Mouse (Mus musculus) G1E-ER4 (cell line): Measurements from ENCODE around the gene Hivep3. TPM values are rescaled to one million over a fixed set of nuclear protein-coding genes. Genes with fewer than 3 reads are reported as not detected.

Experiments used
- GATA1 ChIP-seq: IDR thresholded peaks from one replicate; pipeline ENCODE4 v1.8.0; 2012; ENCODE audit warnings: low read length, inconsistent platforms
- polyA plus RNA-seq: library from polyadenylated mRNA; stranded (reverse); fragments of >175 nt; gene quantifications from 2 replicates; pipeline ENCODE4 v1.2.3, GENCODE M21; 2012

Hivep3 gene
- polyA plus RNA-seq, 1 experiment, result not detected

DNA sequence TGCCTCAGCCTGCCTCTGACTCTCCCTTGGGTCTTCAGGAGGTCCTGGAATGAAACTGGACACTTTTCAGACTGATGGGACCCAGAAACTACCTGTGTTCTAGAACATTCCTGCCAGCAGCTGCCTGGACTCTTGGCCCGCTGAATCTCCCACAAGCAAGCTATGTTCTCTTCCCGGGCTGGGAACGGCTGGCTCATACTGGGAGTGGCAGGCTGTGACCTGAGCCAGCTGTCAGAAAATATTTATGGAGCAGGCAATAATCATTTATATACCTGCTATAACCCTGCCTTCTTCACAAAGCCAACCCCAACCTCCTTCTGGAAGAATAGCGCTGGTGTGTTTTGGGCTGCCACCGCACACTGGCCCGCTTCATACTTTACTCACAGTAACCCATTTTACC lies 434.2 kb downstream of the Hivep3 start:
- TF ChIP-seq GATA1, result no peak

DNA sequence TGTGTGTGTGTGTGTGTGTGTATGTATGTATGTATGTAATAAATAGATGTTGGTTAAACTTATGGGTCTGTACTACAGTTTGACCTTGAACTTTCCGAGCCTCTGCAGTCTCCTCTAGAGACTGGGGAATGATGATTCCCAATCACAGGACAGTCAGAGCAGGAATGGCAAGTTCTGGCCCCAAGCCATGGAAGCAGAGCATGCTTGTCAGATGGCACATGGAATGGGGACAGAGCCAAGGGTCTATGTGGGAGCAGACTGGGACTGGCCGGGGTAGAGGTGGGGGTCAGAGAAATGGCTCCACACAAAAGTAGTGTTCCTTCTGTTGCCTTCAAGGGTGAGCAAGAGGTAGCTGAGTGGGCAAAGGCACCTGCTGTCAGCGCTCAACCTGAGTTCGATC lies 434.8 kb downstream of the Hivep3 start:
- no peak for TF ChIP-seq GATA1

DNA sequence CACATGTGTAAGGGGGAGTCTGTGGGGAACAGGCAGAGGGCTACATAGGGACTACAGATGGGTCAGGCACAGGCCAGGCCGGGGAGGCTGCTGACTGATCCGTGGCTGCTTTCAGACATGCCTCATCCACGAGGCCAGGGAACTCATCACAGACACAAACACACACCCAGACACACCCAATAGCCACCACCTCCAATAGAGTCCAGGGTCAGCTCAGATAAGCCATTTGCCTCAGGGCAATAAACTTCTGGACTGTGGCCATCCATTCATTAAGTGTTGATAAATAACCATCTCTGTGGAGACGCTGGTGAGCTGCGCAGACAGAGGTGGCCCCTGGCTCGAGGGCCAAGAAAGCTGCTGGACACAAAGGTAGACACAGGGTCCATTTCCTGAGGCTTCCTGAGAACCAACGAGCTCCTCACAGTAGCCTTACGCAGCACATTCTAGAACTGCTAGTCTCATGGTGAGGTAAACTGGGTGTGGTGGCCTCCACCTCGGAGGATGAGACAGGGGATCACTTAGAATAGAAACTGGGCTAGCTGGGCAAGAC lies 436.9 kb downstream of the Hivep3 start:
- TF ChIP-seq GATA1, result no peak

DNA sequence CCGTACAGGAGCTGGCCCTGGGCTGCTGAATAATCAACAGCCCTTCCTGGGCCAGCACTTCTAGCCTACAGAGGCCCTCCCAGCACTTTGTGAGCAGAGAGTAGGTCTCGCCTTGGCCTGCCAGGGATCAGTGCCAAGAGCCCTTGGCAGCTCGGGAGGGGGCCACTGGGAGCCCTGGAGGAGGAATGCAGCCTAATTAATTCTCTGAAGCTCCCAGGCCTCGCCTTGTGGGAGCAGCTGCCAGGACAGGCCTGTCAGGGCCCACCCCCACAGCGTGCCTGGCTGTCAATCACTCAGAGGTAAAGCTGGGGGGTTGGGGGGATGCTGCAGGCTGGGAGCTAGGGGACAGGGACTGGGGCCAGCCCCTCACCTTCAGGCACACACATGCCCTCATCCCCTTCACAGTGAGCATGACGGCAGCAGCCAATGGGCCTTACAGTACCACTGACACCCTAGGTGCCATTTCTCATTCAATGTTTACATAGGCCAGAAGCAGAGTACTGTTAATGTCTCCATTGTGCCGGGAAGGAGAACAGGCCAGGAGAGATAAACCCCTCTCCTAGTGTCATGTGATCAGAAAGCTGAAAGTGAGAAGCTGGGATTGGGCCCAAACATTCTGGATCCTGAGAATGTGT lies 438.6 kb downstream of the Hivep3 start:
- TF ChIP-seq GATA1, result no peak

DNA sequence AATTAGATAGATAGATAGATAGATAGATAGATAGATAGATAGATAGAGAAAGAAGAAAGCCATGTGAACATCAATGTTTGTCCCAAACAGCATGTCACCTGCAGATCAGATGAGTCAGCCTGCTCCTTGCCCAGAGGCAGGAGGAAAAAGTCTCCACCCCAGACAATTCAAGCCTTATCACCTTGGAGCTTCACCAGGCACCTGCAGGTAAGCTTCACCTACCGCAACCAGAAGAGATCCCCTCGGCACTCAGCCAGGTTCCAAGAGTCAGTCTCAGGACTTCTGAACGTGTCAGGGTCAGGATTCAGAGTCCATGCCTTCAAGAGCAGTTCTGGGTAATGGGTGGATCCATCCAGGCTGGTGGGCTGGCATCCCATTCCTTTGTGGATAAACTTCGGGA lies 445.5 kb downstream of the Hivep3 start:
- TF ChIP-seq GATA1, result no peak

DNA sequence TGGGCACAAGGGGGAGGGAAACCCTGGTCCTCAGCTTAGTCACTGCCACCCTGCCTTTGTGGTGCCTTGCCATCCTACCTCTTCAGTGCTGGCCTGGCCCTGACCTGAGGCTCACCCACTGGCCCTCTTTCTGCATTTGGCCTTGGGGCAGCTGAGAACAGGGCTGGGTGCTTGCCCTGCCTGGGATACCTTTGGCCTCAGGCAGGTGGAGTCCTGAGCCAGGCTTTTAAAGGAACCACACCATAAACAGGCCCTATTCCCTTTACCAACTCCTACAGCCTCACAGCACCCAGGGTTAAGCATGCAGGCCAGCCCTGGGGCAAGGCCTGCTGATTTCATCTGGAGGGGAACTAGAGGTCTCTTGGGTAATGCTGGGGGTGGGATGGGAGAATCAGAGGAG lies 447.0 kb downstream of the Hivep3 start:
- TF ChIP-seq GATA1, result no peak

DNA sequence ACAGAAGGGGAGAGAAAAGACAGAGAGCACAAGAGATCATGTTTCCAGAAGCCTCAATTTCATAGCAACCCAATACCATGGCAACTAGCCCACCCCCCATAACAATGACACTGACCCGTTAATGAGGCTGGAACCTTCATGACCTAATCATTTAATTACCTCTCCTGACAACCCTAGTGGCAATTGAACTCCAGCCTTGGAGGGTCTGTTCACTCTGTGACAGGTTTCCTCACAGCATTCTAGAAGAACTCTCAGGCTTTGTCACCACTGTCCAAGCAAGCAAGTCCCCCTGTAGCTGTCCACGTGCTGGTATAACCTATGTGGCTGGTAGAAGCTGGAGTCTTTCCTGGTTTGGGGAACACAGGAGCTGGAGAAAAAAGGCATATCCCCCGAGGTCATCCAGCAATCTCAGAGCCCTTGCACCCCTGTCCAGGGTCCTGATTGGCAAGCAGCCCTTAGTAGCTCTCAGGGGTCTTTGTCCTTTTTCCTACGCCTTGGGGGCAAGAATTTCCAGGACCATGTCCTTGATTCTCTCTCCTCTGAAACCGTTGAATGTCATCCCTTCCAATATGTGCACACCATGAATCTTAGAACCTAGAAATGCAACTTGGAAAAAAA lies 450.9 kb downstream of the Hivep3 start:
- TF ChIP-seq GATA1, result no peak

DNA sequence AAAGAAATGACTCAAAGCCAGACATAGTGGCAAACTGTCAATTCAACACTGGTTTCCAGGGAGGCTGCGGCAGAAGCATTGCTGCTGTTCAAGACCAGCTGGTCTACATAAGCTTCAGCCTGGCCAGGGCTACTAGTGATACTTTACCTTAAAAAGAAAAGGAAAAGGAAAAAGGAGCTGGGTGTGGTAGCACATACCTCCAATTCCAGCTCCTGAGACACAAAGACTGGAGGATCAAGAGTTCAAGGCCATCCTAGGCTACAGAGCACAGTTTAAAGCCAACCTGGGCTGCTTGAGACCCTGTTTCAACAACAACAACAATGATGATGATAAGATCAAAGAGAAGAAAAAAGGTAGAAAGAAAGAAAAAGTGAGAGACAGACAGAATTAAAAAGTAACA lies 452.9 kb downstream of the Hivep3 start:
- no peak for TF ChIP-seq GATA1

DNA sequence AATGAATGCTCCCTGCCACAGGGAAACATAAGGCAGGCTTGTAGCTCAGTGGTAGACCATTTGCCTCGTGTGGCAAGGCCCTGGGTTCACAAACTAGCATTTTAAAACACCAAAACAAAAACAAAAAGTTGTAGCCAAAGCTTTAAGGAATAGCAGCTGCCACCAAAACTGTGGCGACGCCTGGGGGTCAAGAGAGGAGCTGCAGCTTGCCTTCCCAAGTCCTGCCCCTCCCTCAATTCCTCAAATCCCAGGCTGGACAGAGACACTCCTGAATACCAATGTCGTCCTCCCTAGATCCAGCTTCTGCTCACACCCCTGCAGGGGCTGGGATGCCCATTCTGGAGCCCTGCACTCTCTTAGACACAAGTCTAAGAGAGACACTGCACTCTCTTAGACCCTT lies 453.4 kb downstream of the Hivep3 start:
- TF ChIP-seq GATA1, result no peak

Other genes with a start within 250 kb of the Hivep3 start
- not detected in 2 replicates for gene Rimkla, start 241.2 kb upstream of the Hivep3 start, polyA plus RNA-seq
- gene Foxj3, start 196.8 kb upstream of the Hivep3 start, polyA plus RNA-seq, result 12.7 and 13.9 TPM in 2 replicates
- 5.6 and 11.9 TPM in 2 replicates for gene Frg2f1, start 194.3 kb upstream of the Hivep3 start, polyA plus RNA-seq
- not detected in 2 replicates for gene Guca2a, start 96.1 kb upstream of the Hivep3 start, polyA plus RNA-seq
- not detected in 2 replicates for gene Guca2b, start 74.8 kb upstream of the Hivep3 start, polyA plus RNA-seq